Mouse (Mus musculus) cerebellum, adult 11 months (tissue): Measurements from ENCODE around the gene Olfr873.
"Not testable (repeated sequence)": the region's sequence is repeated elsewhere in the genome, so short reads cannot be mapped to it uniquely, and the experiment has no call there.

Experiments used
- DNase-seq: peaks from one replicate; pipeline ENCODE4 v3.0.0; 2022

The Olfr873 gene

GRCm38 (mm10) chr9:20298232-20298631 is at the start of gene Olfr873:
Olfr873 (plus strand) TSS chr9:20298532.
- DNase-seq: no peak

GRCm38 (mm10) chr9:20282051-20282450 is 16.3 kb upstream of the Olfr873 start, which contains the start of gene Olfr39:
Olfr39 (plus strand) TSS chr9:20282351.
- no peak for DNase-seq

- not testable (repeated sequence) for DNase-seq
Observed at GRCm38 (mm10) chr9:20295562-20295961, 2.8 kb upstream of the Olfr873 start.

GRCm38 (mm10) chr9:20335994-20336393 is 37.7 kb downstream of the Olfr873 start, which contains the start of gene Olfr18:
Olfr18 (minus strand) TSS chr9:20336094.
- DNase-seq: no peak

GRCm38 (mm10) chr9:20348501-20348900 is 50.2 kb downstream of the Olfr873 start:
- DNase-seq: no peak
